14 mouse cellular contexts compared by ENCODE assay signal in the genomic region with DNA sequence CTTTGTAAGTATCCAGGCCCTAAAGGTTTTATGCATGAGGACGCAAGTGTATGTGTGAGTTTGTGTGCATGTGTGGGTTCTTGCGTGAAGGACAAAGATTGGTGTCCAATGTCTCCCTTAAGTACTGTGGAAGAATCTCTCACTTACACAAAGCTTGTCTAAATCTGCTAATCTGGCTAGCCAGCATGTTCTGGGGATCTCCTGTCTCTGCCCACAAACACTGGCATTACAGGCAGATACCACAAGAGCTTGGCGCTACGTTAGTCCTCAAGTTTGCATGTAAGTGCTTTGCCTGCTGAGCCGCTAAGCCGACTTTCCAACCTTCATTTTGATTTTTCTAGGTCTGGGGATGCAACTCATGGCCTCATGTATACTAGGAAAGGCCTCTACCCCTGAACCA. TPM values are rescaled to one million over a fixed set of nuclear protein-coding genes. Genes with fewer than 3 reads are reported as not detected.
DNase-seq lines count a peak whose midpoint lies in the region; ATAC-seq and TF ChIP-seq lines count a peak whose summit lies in the region.
"Had no signal": no experiment of that assay in that cellular context is flagged by ENCODE, and none has a peak within 500 bp of the region (broad histone marks: within the 10 kb centered on the region; RNA-seq: fewer than 3 reads in every experiment).

No protein-coding gene starts in this region.

- ATAC-seq in heart, embryonic 15.5 days (replicated peaks; ENCODE audit: insufficient number of reproducible peaks, insufficient read depth, low FRiP score, low read depth): no peak
- ATAC-seq in lung, postnatal 0 days: no peak
- no peak for ATAC-seq in embryonic facial prominence, embryonic 14.5 days (ENCODE audit: low read depth)
- ATAC-seq: intestine, embryonic 16.5 days had no signal

- no peaks in the 10 kb centered on the region for H3K36me3 ChIP-seq in heart, embryonic 15.5 days
- no peaks in the 10 kb centered on the region for H3K36me3 ChIP-seq in lung, postnatal 0 days (ENCODE audit: insufficient read depth, low read length)
- H3K36me3 ChIP-seq in embryonic facial prominence, embryonic 14.5 days (ENCODE audit: control insufficient read depth, insufficient read depth, low read length): no peaks in the 10 kb centered on the region
- H3K36me3 ChIP-seq: hindbrain, embryonic 12.5 days; neural tube, embryonic 13.5 days had no signal

- H3K9ac ChIP-seq in heart, embryonic 15.5 days: no peak overlapping the region
- H3K9ac ChIP-seq in lung, postnatal 0 days (replicated peaks; ENCODE audit: low read depth): no peak overlapping the region
- no peak overlapping the region for H3K9ac ChIP-seq in embryonic facial prominence, embryonic 14.5 days (ENCODE audit: low read depth, low read length)
- H3K9ac ChIP-seq: forebrain, postnatal 0 days; hindbrain, embryonic 12.5 days; neural tube, embryonic 13.5 days had no signal

- peak overlapping the region; percentile 44 for H3K27ac ChIP-seq in heart, embryonic 15.5 days
- peak overlapping the region; percentile 74 for H3K27ac ChIP-seq in lung, postnatal 0 days (ENCODE audit: low read length)
- peak overlapping the region; percentile 56 for H3K27ac ChIP-seq in embryonic facial prominence, embryonic 14.5 days (replicated peaks; ENCODE audit: low read depth, low read length)
- peak overlapping the region; percentile 77 for H3K27ac ChIP-seq in olfactory bulb, adult 2 months (ENCODE audit: insufficient read depth, low read depth, low read length)
- H3K27ac ChIP-seq: hindbrain, embryonic 12.5 days; neural tube, embryonic 13.5 days had no signal

- no peaks in the 10 kb centered on the region for H3K9me3 ChIP-seq in heart, embryonic 15.5 days (replicated peaks)
- H3K9me3 ChIP-seq in lung, postnatal 0 days (ENCODE audit: low read length): no peaks in the 10 kb centered on the region
- no peaks in the 10 kb centered on the region for H3K9me3 ChIP-seq in embryonic facial prominence, embryonic 14.5 days (ENCODE audit: control insufficient read depth, low read length)
- H3K9me3 ChIP-seq: hindbrain, embryonic 12.5 days; neural tube, embryonic 13.5 days had no signal

- TF ChIP-seq EP300 in lung, postnatal 0 days (IDR thresholded peaks at IDR 0.05): no peak

- H3K4me3 ChIP-seq in heart, embryonic 15.5 days: no peak overlapping the region
- no peak overlapping the region for H3K4me3 ChIP-seq in lung, postnatal 0 days (ENCODE audit: low read depth, low read length)
- H3K4me3 ChIP-seq in lung, adult 2 months (replicated peaks; ENCODE audit: extremely low read depth, low read depth, low read length): no peak overlapping the region
- no peak overlapping the region for H3K4me3 ChIP-seq in embryonic facial prominence, embryonic 14.5 days (ENCODE audit: low read depth, low read length)
- H3K4me3 ChIP-seq in olfactory bulb, adult 2 months (ENCODE audit: insufficient read depth, low read depth, low read length): no peak overlapping the region
- H3K4me3 ChIP-seq: erythroblast, embryonic 14.5 days; hindbrain, embryonic 12.5 days; neural tube, embryonic 13.5 days had no signal

- no peak for DNase-seq in heart, postnatal 25 days (ENCODE audit: low spot score)
- no peak for DNase-seq in lung, postnatal 0 days (ENCODE audit: low spot score)
- no peak for DNase-seq in lung, adult 2 months
- DNase-seq in embryonic facial prominence, embryonic 14.5 days (ENCODE audit: low spot score): no peak
- DNase-seq in kidney, adult 8-10 months: no peak
- DNase-seq: kidney, postnatal 25 days had no signal

- 77% methylated on average over 6 of the region's 6 CpGs for WGBS in heart, embryonic 15.5 days
- 92% methylated on average over 6 of the region's 6 CpGs for WGBS in lung, postnatal 0 days
- 90% methylated on average over 6 of the region's 6 CpGs for WGBS in lung, adult 2 months
- WGBS in embryonic facial prominence, embryonic 14.5 days: 89% methylated on average over 6 of the region's 6 CpGs
- WGBS in olfactory bulb, adult 2 months: 63% methylated on average over 6 of the region's 6 CpGs

- TF ChIP-seq POLR2A in lung, adult 2 months (IDR thresholded peaks at IDR 0.05; ENCODE audit: borderline replicate concordance, extremely low read depth, low read depth, low read length): no peak
- no peak for TF ChIP-seq POLR2A in olfactory bulb, adult 2 months (IDR thresholded peaks at IDR 0.05; ENCODE audit: insufficient read depth, low read depth, low read length)

- peaks cover 57% of the 10 kb centered on the region for H3K4me1 ChIP-seq in heart, embryonic 15.5 days (replicated peaks)
- peaks cover 20% of the 10 kb centered on the region; the same call in 1 of the 2 replicates for H3K4me1 ChIP-seq in lung, postnatal 0 days (ENCODE audit: insufficient read depth, low read depth, low read length)
- peaks cover 38% of the 10 kb centered on the region for H3K4me1 ChIP-seq in lung, adult 2 months (ENCODE audit: control insufficient read depth, insufficient read depth, low read length)
- H3K4me1 ChIP-seq in embryonic facial prominence, embryonic 14.5 days (ENCODE audit: control insufficient read depth, insufficient read depth, low read length): peaks cover 23% of the 10 kb centered on the region
- H3K4me1 ChIP-seq in olfactory bulb, adult 2 months (ENCODE audit: control insufficient read depth, insufficient read depth, low read length): peaks cover 61% of the 10 kb centered on the region

- no peak for TF ChIP-seq CTCF in lung, postnatal 0 days (IDR thresholded peaks at IDR 0.05)
- TF ChIP-seq CTCF in lung, adult 2 months (IDR thresholded peaks at IDR 0.05; ENCODE audit: insufficient read depth, low read length): no peak
- TF ChIP-seq CTCF in olfactory bulb, adult 2 months (IDR thresholded peaks at IDR 0.05; ENCODE audit: insufficient read depth, low read depth, low read length): no peak

- intact Hi-C loops in heart, postnatal 25 days (cut with DNase I): no loop called here

- no peak overlapping the region for H3K4me2 ChIP-seq in heart, embryonic 15.5 days
- no peak overlapping the region for H3K4me2 ChIP-seq in lung, postnatal 0 days (replicated peaks; ENCODE audit: low read depth, low read length)
- no peak overlapping the region for H3K4me2 ChIP-seq in embryonic facial prominence, embryonic 14.5 days (ENCODE audit: low read depth, low read length)
- H3K4me2 ChIP-seq: hindbrain, embryonic 12.5 days; neural tube, embryonic 13.5 days had no signal

- no peaks in the 10 kb centered on the region for H3K27me3 ChIP-seq in heart, embryonic 15.5 days
- H3K27me3 ChIP-seq in lung, postnatal 0 days (replicated peaks; ENCODE audit: insufficient read depth, low read length): no peaks in the 10 kb centered on the region
- H3K27me3 ChIP-seq in embryonic facial prominence, embryonic 14.5 days (replicated peaks; ENCODE audit: control insufficient read depth, insufficient read depth, low read length): no peaks in the 10 kb centered on the region
- H3K27me3 ChIP-seq: CH12.LX; hindbrain, embryonic 12.5 days; neural tube, embryonic 13.5 days had no signal

RNA-seq across cellular contexts. Expression of a gene that starts 12.9 kb away (rescaled TPM):
- polyA plus RNA-seq in heart, embryonic 15.5 days (2015; fragmentation: Nextera tagmentation; extraction: Ambion mirVana): 60.0 and 73.6 TPM in 2 replicates
- 10 to 100 TPM; 66.2 to 74.4 TPM for total RNA-seq in heart, postnatal 25 days (2021)
- 79.8 and 81.1 TPM in 2 replicates for polyA plus RNA-seq in lung, postnatal 0 days (2015; fragmentation: Nextera tagmentation; extraction: Ambion mirVana)
- 174 and 207 TPM in 2 replicates for polyA plus RNA-seq in lung, adult 2 months (2012; rRNA removed)
- 65.8 and 69.3 TPM in 2 replicates for polyA plus RNA-seq in embryonic facial prominence, embryonic 14.5 days (2014; fragmentation: Nextera tagmentation; extraction: Ambion mirVana)
- polyA plus RNA-seq in olfactory bulb, adult 2 months (2012; ENCODE audit: insufficient read depth, insufficient read length, low replicate concordance, missing spikeins): 371 TPM in 1 of 2 replicates, not detected in the other

RNA-seq across cellular contexts. Expression of a gene that starts 25.9 kb away (rescaled TPM):
- 23.8 and 28.1 TPM in 2 replicates for polyA plus RNA-seq in heart, embryonic 15.5 days (2015; fragmentation: Nextera tagmentation; extraction: Ambion mirVana)
- total RNA-seq in heart, postnatal 25 days (2021): 10 to 100 TPM in 1 of 2 experiments, 1 to 10 TPM in 1; 7.1 to 10.0 TPM
- polyA plus RNA-seq in lung, postnatal 0 days (2015; fragmentation: Nextera tagmentation; extraction: Ambion mirVana): 17.4 and 20.6 TPM in 2 replicates
- 27.7 and 29.5 TPM in 2 replicates for polyA plus RNA-seq in lung, adult 2 months (2012; rRNA removed)
- 36.9 and 49.4 TPM in 2 replicates for polyA plus RNA-seq in embryonic facial prominence, embryonic 14.5 days (2014; fragmentation: Nextera tagmentation; extraction: Ambion mirVana)
- polyA plus RNA-seq in olfactory bulb, adult 2 months (2012; ENCODE audit: insufficient read depth, insufficient read length, low replicate concordance, missing spikeins): not detected in 2 replicates

Comparison
In these comparisons a context has a peak if more than half of its experiments do, and no peak if none do; other contexts are left out.
1. RNA of a gene that starts 25.9 kb away (polyA plus RNA-seq): 36.9 to 49.4 TPM in embryonic facial prominence, embryonic 14.5 days, 27.7 to 29.5 TPM in lung, adult 2 months, 23.8 to 28.1 TPM in heart, embryonic 15.5 days and 17.4 to 20.6 TPM in lung, postnatal 0 days; not detected in olfactory bulb, adult 2 months; every median in the first group is over 10 times any median in the second.
2. Peak in every context shown above with its lines, with median percentiles within 50 percentile points of each other: H3K27ac ChIP-seq.